Mouse (Mus musculus): ENCODE results near the gene Rps6kc1. TPM values are rescaled to one million over a fixed set of nuclear protein-coding genes. Genes with fewer than 3 reads are reported as not detected.
A peak's percentile ranks its signal among the peaks of the same experiment; 100 is the strongest.

Gene Rps6kc1
- polyA plus RNA-seq, 1 experiment from 2014 or later: 11.9 TPM

- Histone ChIP-seq H3K4me1 (replicated peaks) (peaks cover 15% of the 10 kb centered on the region), H3K9me3 (replicated peaks) (no peaks in the 10 kb centered on the region), H3K4me2 (no peak overlapping the region), H3K9ac (no peak overlapping the region), H3K27ac (ENCODE audit: poor library complexity, severe bottlenecking) (no peak overlapping the region), H3K4me3 (no peak overlapping the region), H3K27me3 (replicated peaks) (0 out of 2 replicates have a peak, but pooled peaks cover 3% of the 10 kb centered on the region), H3K36me3 (no peaks in the 10 kb centered on the region)
- ATAC-seq (ENCODE audit: insufficient number of reproducible peaks, low FRiP score): no peak
- WGBS: 52% methylated on average over 21 of the region's 21 CpGs
These were observed 186.8 kb downstream of the Rps6kc1 start for GRCm38 (mm10) chr1:190724591-190725380.

DNA sequence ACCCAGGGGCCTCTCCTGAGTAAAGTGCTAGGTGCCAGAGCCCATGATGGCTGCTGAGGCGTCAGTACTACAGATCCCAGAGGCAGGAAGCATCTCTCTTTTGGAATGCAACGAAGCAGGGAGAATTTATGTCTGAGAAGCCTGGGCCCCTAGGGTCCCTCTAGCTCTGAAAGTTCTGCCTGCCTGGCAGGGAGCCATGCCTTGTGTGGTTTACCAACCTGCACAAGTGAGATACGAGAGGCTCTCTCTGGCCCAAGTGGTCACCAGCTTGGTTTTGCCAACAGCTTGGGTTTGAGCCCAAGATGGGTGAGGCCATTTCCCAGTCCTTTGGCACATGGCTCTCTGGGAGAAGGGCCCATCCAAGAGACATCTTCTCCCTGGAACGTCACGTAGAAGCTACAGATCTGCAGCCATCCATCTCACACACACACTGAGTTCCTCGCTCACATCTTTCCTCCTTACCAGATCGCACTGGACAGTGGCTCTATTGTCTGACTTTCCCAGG is 187.6 kb downstream of the Rps6kc1 start:
- Histone ChIP-seq H3K9ac (no peak overlapping the region), H3K27ac (ENCODE audit: poor library complexity, severe bottlenecking) (no peak overlapping the region), H3K9me3 (replicated peaks) (no peaks in the 10 kb centered on the region), H3K36me3 (no peaks in the 10 kb centered on the region), H3K4me3 (no peak overlapping the region), H3K4me1 (replicated peaks) (peaks cover 15% of the 10 kb centered on the region), H3K4me2 (no peak overlapping the region), H3K27me3 (replicated peaks) (no peaks in the 10 kb centered on the region)
- 76% methylated on average over 7 of the region's 7 CpGs for WGBS
- no peak for ATAC-seq (ENCODE audit: insufficient number of reproducible peaks, low FRiP score)

DNA sequence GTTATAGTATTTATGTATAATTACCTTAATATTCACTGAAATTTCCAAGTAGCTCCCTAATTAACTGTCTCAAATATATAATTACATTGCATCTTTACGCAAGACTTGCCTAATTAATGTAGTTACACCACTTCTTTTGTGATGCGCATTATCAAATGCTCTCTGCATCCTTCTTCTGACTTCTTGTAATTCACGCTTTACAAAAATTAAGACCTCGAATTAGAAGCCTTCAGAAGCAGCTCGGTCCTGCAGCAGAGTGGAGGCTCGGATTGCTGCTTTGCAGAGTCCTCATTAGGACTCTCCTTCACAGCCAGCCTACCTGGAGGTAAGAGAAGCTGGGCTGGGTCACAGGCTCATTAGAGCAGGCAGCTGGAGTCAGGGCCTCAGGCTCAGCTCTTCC is 197.7 kb downstream of the Rps6kc1 start:
- no peaks in the 10 kb centered on the region for H3K4me1 ChIP-seq (replicated peaks)
- no peaks in the 10 kb centered on the region for H3K36me3 ChIP-seq
- no peak overlapping the region for H3K27ac ChIP-seq (ENCODE audit: poor library complexity, severe bottlenecking)
- H3K4me2 ChIP-seq: no peak overlapping the region
- no peak overlapping the region for H3K4me3 ChIP-seq
- 73% methylated on average over 6 of the region's 6 CpGs for WGBS
- no peaks in the 10 kb centered on the region for H3K9me3 ChIP-seq (replicated peaks)
- no peak for ATAC-seq (ENCODE audit: insufficient number of reproducible peaks, low FRiP score)
- no peaks in the 10 kb centered on the region for H3K27me3 ChIP-seq (replicated peaks)
- H3K9ac ChIP-seq: no peak overlapping the region

- no peak overlapping the region for H3K4me3 ChIP-seq
- H3K4me2 ChIP-seq: no peak overlapping the region
- WGBS: 35% methylated on average over 6 of the region's 6 CpGs
- H3K27me3 ChIP-seq (replicated peaks): no peaks in the 10 kb centered on the region
- H3K9ac ChIP-seq: no peak overlapping the region
- H3K4me1 ChIP-seq (replicated peaks): peaks cover 14% of the 10 kb centered on the region; the same call in 1 of the 2 replicates
- H3K36me3 ChIP-seq: no peaks in the 10 kb centered on the region
- peaks cover 5% of the 10 kb centered on the region; the same call in 1 of the 2 replicates for H3K9me3 ChIP-seq (replicated peaks)
- ATAC-seq (ENCODE audit: insufficient number of reproducible peaks, low FRiP score): no peak
- H3K27ac ChIP-seq (ENCODE audit: poor library complexity, severe bottlenecking): no peak overlapping the region
These were observed 214.0 kb downstream of the Rps6kc1 start for GRCm38 (mm10) chr1:190697576-190697975.

GRCm38 (mm10) chr1:190695589-190695988 is 216.0 kb downstream of the Rps6kc1 start:
- no peak overlapping the region for H3K4me3 ChIP-seq
- H3K4me1 ChIP-seq (replicated peaks): peaks cover 16% of the 10 kb centered on the region; the same call in 1 of the 2 replicates
- no peak overlapping the region for H3K27ac ChIP-seq (ENCODE audit: poor library complexity, severe bottlenecking)
- 70% methylated on average over 11 of the region's 11 CpGs for WGBS
- no peak overlapping the region for H3K4me2 ChIP-seq
- H3K27me3 ChIP-seq (replicated peaks): no peaks in the 10 kb centered on the region
- peaks cover 5% of the 10 kb centered on the region; the same call in 1 of the 2 replicates for H3K9me3 ChIP-seq (replicated peaks)
- H3K9ac ChIP-seq: no peak overlapping the region
- ATAC-seq (ENCODE audit: insufficient number of reproducible peaks, low FRiP score): no peak
- H3K36me3 ChIP-seq: no peaks in the 10 kb centered on the region

- Histone ChIP-seq H3K27ac (ENCODE audit: poor library complexity, severe bottlenecking) (no peak overlapping the region), H3K9ac (no peak overlapping the region), H3K27me3 (replicated peaks) (no peaks in the 10 kb centered on the region), H3K9me3 (replicated peaks) (no peaks in the 10 kb centered on the region), H3K36me3 (no peaks in the 10 kb centered on the region), H3K4me1 (replicated peaks) (peaks cover 17% of the 10 kb centered on the region; the same call in 1 of the 2 replicates), H3K4me3 (no peak overlapping the region), H3K4me2 (no peak overlapping the region)
- whole genome bisulfite sequencing: 72% methylated on average over 29 of the region's 29 CpGs
- ATAC-seq (ENCODE audit: insufficient number of reproducible peaks, low FRiP score): no peak
These were observed 220.9 kb downstream of the Rps6kc1 start for GRCm38 (mm10) chr1:190690528-190691262.

- H3K9me3 ChIP-seq (replicated peaks): no peaks in the 10 kb centered on the region
- no peak overlapping the region for H3K4me2 ChIP-seq
- no peaks in the 10 kb centered on the region for H3K36me3 ChIP-seq
- no peak overlapping the region for H3K4me3 ChIP-seq
- H3K4me1 ChIP-seq (replicated peaks): no peaks in the 10 kb centered on the region; the same call in 1 of the 2 replicates
- no peak for ATAC-seq (ENCODE audit: insufficient number of reproducible peaks, low FRiP score)
- 0 out of 2 replicates have a peak, but pooled peaks cover 3% of the 10 kb centered on the region for H3K27me3 ChIP-seq (replicated peaks)
- H3K9ac ChIP-seq: no peak overlapping the region
- no peak overlapping the region for H3K27ac ChIP-seq (ENCODE audit: poor library complexity, severe bottlenecking)
- WGBS: 90% methylated on average over 7 of the region's 7 CpGs
These were observed 228.5 kb downstream of the Rps6kc1 start for GRCm38 (mm10) chr1:190683060-190683459.

DNA sequence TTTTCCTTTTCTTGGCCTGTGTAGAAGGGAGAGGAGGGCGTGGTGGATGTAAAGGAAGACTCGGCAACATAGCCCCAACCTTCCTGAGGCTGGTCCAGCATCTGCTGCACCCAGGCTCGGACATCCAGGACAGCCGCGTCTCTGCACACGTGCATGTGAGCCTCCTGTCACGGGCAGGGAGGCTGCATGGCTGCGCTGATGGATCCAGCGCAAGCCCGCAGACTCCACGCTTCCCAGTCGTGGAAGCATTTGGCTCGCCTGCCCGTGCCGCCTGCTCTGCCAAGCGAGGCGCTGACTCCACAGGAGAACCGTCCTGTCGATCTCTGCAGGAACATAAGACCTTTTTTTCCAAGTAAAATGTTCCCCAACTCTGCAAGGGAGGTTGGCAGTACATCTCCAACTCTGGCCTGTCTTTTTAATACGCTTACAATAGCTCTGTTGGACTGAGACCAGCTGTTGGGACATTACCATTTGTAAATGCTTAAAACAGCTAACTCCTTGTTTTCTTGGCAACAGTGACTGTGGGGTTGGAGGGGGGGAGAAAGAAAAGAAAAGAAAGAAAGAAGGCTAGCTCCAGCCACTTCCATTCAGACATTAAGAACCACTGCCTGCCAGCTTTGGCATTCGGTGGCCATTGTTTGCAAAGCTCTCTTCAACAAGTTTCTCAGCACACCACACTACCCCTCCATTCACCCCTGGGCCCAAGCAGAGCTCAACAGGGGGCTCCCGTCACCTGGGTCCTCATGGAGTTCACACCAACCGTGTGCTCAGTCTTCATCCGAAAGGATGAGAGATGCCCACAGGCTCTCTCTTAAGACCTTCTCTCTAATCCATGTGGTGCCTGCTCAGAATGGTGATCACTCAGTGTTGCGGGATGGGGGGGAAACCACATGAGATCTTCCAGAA is 229.3 kb downstream of the Rps6kc1 start:
- no peak overlapping the region for H3K4me3 ChIP-seq
- 66% methylated on average over 25 of the region's 25 CpGs for WGBS
- H3K4me2 ChIP-seq: no peak overlapping the region
- H3K9ac ChIP-seq: no peak overlapping the region
- H3K9me3 ChIP-seq (replicated peaks): no peaks in the 10 kb centered on the region
- H3K27me3 ChIP-seq (replicated peaks): 0 out of 2 replicates have a peak, but pooled peaks cover 3% of the 10 kb centered on the region
- ATAC-seq (ENCODE audit: insufficient number of reproducible peaks, low FRiP score): no peak
- H3K36me3 ChIP-seq: no peaks in the 10 kb centered on the region
- H3K4me1 ChIP-seq (replicated peaks): no peaks in the 10 kb centered on the region; the same call in 1 of the 2 replicates
- no peak overlapping the region for H3K27ac ChIP-seq (ENCODE audit: poor library complexity, severe bottlenecking)

GRCm38 (mm10) chr1:190675455-190675854 is 236.1 kb downstream of the Rps6kc1 start:
- H3K36me3 ChIP-seq: no peaks in the 10 kb centered on the region
- WGBS: 87% methylated on average over 3 of the region's 3 CpGs
- H3K4me1 ChIP-seq (replicated peaks): no peaks in the 10 kb centered on the region; the same call in 1 of the 2 replicates
- no peak overlapping the region for H3K9ac ChIP-seq
- no peak for ATAC-seq (ENCODE audit: insufficient number of reproducible peaks, low FRiP score)
- no peak overlapping the region for H3K4me3 ChIP-seq
- H3K27ac ChIP-seq (ENCODE audit: poor library complexity, severe bottlenecking): no peak overlapping the region
- H3K27me3 ChIP-seq (replicated peaks): no peaks in the 10 kb centered on the region
- no peak overlapping the region for H3K4me2 ChIP-seq
- H3K9me3 ChIP-seq (replicated peaks): no peaks in the 10 kb centered on the region

DNA sequence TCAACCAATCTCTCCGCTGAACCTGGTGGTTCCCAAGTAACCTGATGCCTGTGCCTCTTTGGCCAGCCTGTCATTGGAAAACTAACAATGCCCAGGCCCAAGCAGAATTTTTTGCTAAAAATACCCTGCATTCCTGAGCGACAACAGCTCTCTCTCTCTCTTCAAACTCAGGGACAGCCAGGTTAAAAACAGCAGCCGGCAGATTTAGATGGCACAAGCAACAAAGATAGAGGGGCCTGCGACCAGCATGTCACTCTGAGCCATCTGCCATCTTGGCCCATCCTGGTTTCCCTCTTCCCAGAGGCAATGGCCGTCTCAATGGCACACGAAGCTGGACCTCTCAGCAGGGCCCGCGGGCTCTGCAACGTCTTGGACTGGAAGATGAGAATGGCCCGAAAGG is 242.5 kb downstream of the Rps6kc1 start:
- H3K4me3 ChIP-seq: no peak overlapping the region
- 35% methylated on average over 10 of the region's 10 CpGs for WGBS
- peak; percentile 16; the same call in 1 of the 2 replicates for ATAC-seq (ENCODE audit: insufficient number of reproducible peaks, low FRiP score)

More for the DNA sequence above, 242.5 kb downstream of the Rps6kc1 start:
- H3K9me3 ChIP-seq (replicated peaks): no peaks in the 10 kb centered on the region
- no peaks in the 10 kb centered on the region for H3K36me3 ChIP-seq
- H3K4me1 ChIP-seq (replicated peaks): peaks cover 29% of the 10 kb centered on the region
- peak overlapping the region; percentile 12; the same call in 1 of the 2 replicates for H3K4me2 ChIP-seq
- peak overlapping the region; percentile 94 for H3K27ac ChIP-seq (ENCODE audit: poor library complexity, severe bottlenecking)
- no peak overlapping the region for H3K9ac ChIP-seq
- H3K27me3 ChIP-seq (replicated peaks): no peaks in the 10 kb centered on the region
